Mouse (Mus musculus) forebrain, embryonic 13.5 days (tissue): ENCODE data around the gene Nsd2. TPM values are rescaled to one million over a fixed set of nuclear protein-coding genes. Genes with fewer than 3 reads are reported as not detected.
"Not testable (repeated sequence)": the region's sequence is repeated elsewhere in the genome, so short reads cannot be mapped to it uniquely, and the experiment has no call there.

Source experiments
- ATAC-seq: fragments of 200-750 bp; cut with Nextera tagmentation; 2 replicates; pipeline ENCODE4 v1.8.0; 2017
- H3K27ac ChIP-seq: fragments of 300-500 bp; sonication (generic); 2 replicates; pipeline ENCODE4 v1.5.1; 2015; ENCODE audit warnings: inconsistent platforms, mild to moderate bottlenecking, moderate library complexity
- H3K27me3 ChIP-seq: fragments of 300-500 bp; sonication (generic); 2 replicates; pipeline ENCODE4 v1.6.1; 2015; ENCODE audit warnings: mild to moderate bottlenecking, inconsistent platforms
- H3K36me3 ChIP-seq: fragments of 300-500 bp; sonication (generic); 2 replicates; pipeline ENCODE4 v1.6.1; 2015; ENCODE audit warnings: mild to moderate bottlenecking, inconsistent platforms; ENCODE audit not compliant: poor library complexity, severe bottlenecking
- H3K4me1 ChIP-seq: fragments of 300-500 bp; sonication (generic); 2 replicates; pipeline ENCODE4 v1.6.1; 2015; ENCODE audit warnings: inconsistent platforms
- H3K4me2 ChIP-seq: fragments of 300-500 bp; sonication (generic); 2 replicates; pipeline ENCODE4 v1.6.1; 2015; ENCODE audit warnings: inconsistent platforms, mild to moderate bottlenecking, moderate library complexity
- H3K4me3 ChIP-seq: fragments of 300-500 bp; sonication (generic); 2 replicates; pipeline ENCODE4 v1.5.1; 2015; ENCODE audit warnings: mild to moderate bottlenecking, inconsistent platforms
- H3K9ac ChIP-seq: fragments of 300-500 bp; sonication (generic); 2 replicates; pipeline ENCODE4 v1.6.1; 2015; ENCODE audit warnings: mild to moderate bottlenecking, inconsistent platforms
- H3K9me3 ChIP-seq: fragments of 300-500 bp; sonication (generic); replicated peaks from 2 replicates; pipeline ENCODE4 v1.6.1; 2016; ENCODE audit warnings: inconsistent platforms
- WGBS: fragments of 180-500 bp; shearing (Covaris S2); methylation state at CpG from one replicate; pipeline ENCODE4 v1.1.7; 2015; 5-methylcytosine and 5-hydroxymethylcytosine counted together
- polyA plus RNA-seq: library from polyadenylated mRNA; unstranded; fragments of >200 nt; fragmentation: Nextera tagmentation; extraction: Ambion mirVana; gene quantifications from 2 replicates; pipeline ENCODE4 v1.2.1, GENCODE M21; 2015

Nsd2 gene
- polyA plus RNA-seq, 1 experiment from 2014 or later = 83.8 TPM

- H3K4me2 ChIP-seq, ATAC-seq, H3K27me3 ChIP-seq, H3K27ac ChIP-seq, H3K9me3 ChIP-seq, H3K4me1 ChIP-seq, H3K4me3 ChIP-seq, H3K9ac ChIP-seq: not testable (repeated sequence)
- peaks cover 66% of the 10 kb centered on the region for H3K36me3 ChIP-seq
Measured at GRCm38 (mm10) chr5:33915031-33915430, 94.5 kb downstream of the Nsd2 start.

GRCm38 (mm10) chr5:33916616-33917015 is 96.1 kb downstream of the Nsd2 start:
- 94% methylated on average over 2 of the region's 2 CpGs for WGBS

GRCm38 (mm10) chr5:33919466-33919865 is 98.9 kb downstream of the Nsd2 start:
- no peak overlapping the region for H3K4me3 ChIP-seq
- 93% methylated on average over 1 of the region's 1 CpGs for WGBS
- no peak overlapping the region for H3K27ac ChIP-seq
- H3K4me1 ChIP-seq = no peaks in the 10 kb centered on the region
- no peaks in the 10 kb centered on the region for H3K27me3 ChIP-seq
- H3K36me3 ChIP-seq = peaks cover 68% of the 10 kb centered on the region
- no peak overlapping the region for H3K4me2 ChIP-seq
- no peak for ATAC-seq
- no peaks in the 10 kb centered on the region for H3K9me3 ChIP-seq
- no peak overlapping the region for H3K9ac ChIP-seq

More at GRCm38 (mm10) chr5:33916616-33917015, 96.1 kb downstream of the Nsd2 start:
- H3K27me3 ChIP-seq, ATAC-seq, H3K4me1 ChIP-seq, H3K9me3 ChIP-seq, H3K4me2 ChIP-seq, H3K4me3 ChIP-seq, H3K27ac ChIP-seq, H3K9ac ChIP-seq: not testable (repeated sequence)
- peaks cover 82% of the 10 kb centered on the region for H3K36me3 ChIP-seq

GRCm38 (mm10) chr5:33920037-33920436 is 99.5 kb downstream of the Nsd2 start:
- Histone ChIP-seq H3K36me3 (peaks cover 65% of the 10 kb centered on the region), H3K4me2 (no peak overlapping the region), H3K4me3 (no peak overlapping the region), H3K9me3 (no peaks in the 10 kb centered on the region), H3K27me3 (no peaks in the 10 kb centered on the region), H3K4me1 (no peaks in the 10 kb centered on the region), H3K9ac (no peak overlapping the region), H3K27ac (no peak overlapping the region)
- ATAC-seq = no peak
- WGBS = 95% methylated on average over 2 of the region's 2 CpGs

GRCm38 (mm10) chr5:33920924-33921323 is 100.4 kb downstream of the Nsd2 start:
- Histone ChIP-seq H3K9me3 (no peaks in the 10 kb centered on the region), H3K4me1 (no peaks in the 10 kb centered on the region), H3K4me2 (no peak overlapping the region), H3K27ac (no peak overlapping the region), H3K4me3 (no peak overlapping the region), H3K36me3 (peaks cover 57% of the 10 kb centered on the region), H3K9ac (no peak overlapping the region), H3K27me3 (no peaks in the 10 kb centered on the region)
- ATAC-seq = no peak
- WGBS = 95% methylated on average over 4 of the region's 4 CpGs

- no peak overlapping the region for H3K9ac ChIP-seq
- H3K27me3 ChIP-seq = no peaks in the 10 kb centered on the region
- 90% methylated on average over 7 of the region's 7 CpGs for WGBS
- H3K27ac ChIP-seq = no peak overlapping the region
- no peak for ATAC-seq
- H3K4me1 ChIP-seq = no peaks in the 10 kb centered on the region
- peaks cover 57% of the 10 kb centered on the region for H3K36me3 ChIP-seq
- no peaks in the 10 kb centered on the region for H3K9me3 ChIP-seq
- no peak overlapping the region for H3K4me2 ChIP-seq
- H3K4me3 ChIP-seq = no peak overlapping the region
Measured at GRCm38 (mm10) chr5:33921486-33922235, 101.1 kb downstream of the Nsd2 start.

- no peak for ATAC-seq
- Histone ChIP-seq H3K9me3 (no peaks in the 10 kb centered on the region), H3K4me1 (no peaks in the 10 kb centered on the region), H3K27ac (no peak overlapping the region), H3K36me3 (peaks cover 55% of the 10 kb centered on the region), H3K9ac (no peak overlapping the region), H3K4me2 (no peak overlapping the region), H3K4me3 (no peak overlapping the region), H3K27me3 (no peaks in the 10 kb centered on the region)
- WGBS = 42% methylated on average over 2 of the region's 2 CpGs
Measured at GRCm38 (mm10) chr5:33922566-33922965, 102.0 kb downstream of the Nsd2 start.

GRCm38 (mm10) chr5:33926170-33926569 is 105.6 kb downstream of the Nsd2 start:
- H3K4me1 ChIP-seq = no peaks in the 10 kb centered on the region
- no peak overlapping the region for H3K4me3 ChIP-seq

GRCm38 (mm10) chr5:33932413-33932812 is 111.9 kb downstream of the Nsd2 start:
- Histone ChIP-seq H3K27ac (no peak overlapping the region), H3K4me1 (peaks cover 28% of the 10 kb centered on the region), H3K36me3 (peaks cover 44% of the 10 kb centered on the region), H3K27me3 (no peaks in the 10 kb centered on the region), H3K4me3 (no peak overlapping the region), H3K4me2 (no peak overlapping the region), H3K9ac (no peak overlapping the region), H3K9me3 (no peaks in the 10 kb centered on the region)
- ATAC-seq = no peak
- WGBS = 79% methylated on average over 2 of the region's 2 CpGs

More at GRCm38 (mm10) chr5:33926170-33926569, 105.6 kb downstream of the Nsd2 start:
- Histone ChIP-seq H3K27ac (no peak overlapping the region), H3K9ac (no peak overlapping the region), H3K9me3 (no peaks in the 10 kb centered on the region), H3K36me3 (peaks cover 54% of the 10 kb centered on the region), H3K4me2 (no peak overlapping the region), H3K27me3 (no peaks in the 10 kb centered on the region)
- no peak for ATAC-seq

- no peaks in the 10 kb centered on the region for H3K27me3 ChIP-seq
- H3K9ac ChIP-seq = no peak overlapping the region; the same call in 1 of the 2 replicates
- WGBS = 87% methylated on average over 2 of the region's 2 CpGs
- peak overlapping the region; percentile 66 for H3K4me2 ChIP-seq
- no peak for ATAC-seq
- peaks cover 28% of the 10 kb centered on the region for H3K4me1 ChIP-seq
- no peak overlapping the region for H3K27ac ChIP-seq
- peak overlapping the region; percentile 7; the same call in 1 of the 2 replicates for H3K4me3 ChIP-seq
- H3K36me3 ChIP-seq = peaks cover 30% of the 10 kb centered on the region
- H3K9me3 ChIP-seq = no peaks in the 10 kb centered on the region
Measured at GRCm38 (mm10) chr5:33934081-33934480, 113.6 kb downstream of the Nsd2 start.

GRCm38 (mm10) chr5:33934877-33935276 is 114.4 kb downstream of the Nsd2 start:
- Histone ChIP-seq H3K4me2 (peak overlapping the region; percentile 66), H3K9me3 (no peaks in the 10 kb centered on the region; the same call in 1 of the 2 replicates), H3K4me1 (peaks cover 28% of the 10 kb centered on the region), H3K4me3 (peak overlapping the region; percentile 91), H3K27ac (no peak overlapping the region), H3K36me3 (peaks cover 26% of the 10 kb centered on the region), H3K9ac (peak overlapping the region; percentile 92), H3K27me3 (no peaks in the 10 kb centered on the region)
- no peak for ATAC-seq
- 83% methylated on average over 7 of the region's 7 CpGs for WGBS

- Histone ChIP-seq H3K27me3 (no peaks in the 10 kb centered on the region), H3K4me1 (peaks cover 28% of the 10 kb centered on the region), H3K9me3 (no peaks in the 10 kb centered on the region; the same call in 1 of the 2 replicates), H3K27ac (peak overlapping the region; percentile 93), H3K4me3 (peak overlapping the region; percentile 91), H3K9ac (peak overlapping the region; percentile 92), H3K36me3 (peaks cover 24% of the 10 kb centered on the region), H3K4me2 (peak overlapping the region; percentile 66)
- WGBS = under 1% methylated on average over 37 of the region's 39 CpGs
- no peak; the same call in 1 of the 2 replicates for ATAC-seq
Measured at GRCm38 (mm10) chr5:33935700-33936111, 115.2 kb downstream of the Nsd2 start.
